Mouse (Mus musculus): Measurements from ENCODE around the gene Aebp1. TPM values are rescaled to one million over a fixed set of nuclear protein-coding genes. Genes with fewer than 3 reads are reported as not detected.

Gene Aebp1
- total RNA-seq (2021): 10 to 100 TPM; 15.2 to 18.6 TPM
- long read RNA-seq, experiment 1, partial matches to known transcripts: 4 of 8 reads
- long read RNA-seq, experiment 1, other reads (novel, unspliced or antisense): 0 of 8 reads
- long read RNA-seq, experiment 2, partial matches to known transcripts: 1 of 9 reads
- long read RNA-seq, experiment 2, other reads (novel, unspliced or antisense): 7 of 9 reads

- intact Hi-C loops (cut with DNase I): no loop called here
Measured at GRCm38 (mm10) chr11:5861678-5862393, at the start of gene Aebp1. Gene Aebp1 (plus strand): TSS chr11:5861947.

GRCm38 (mm10) chr11:5813381-5813780 lies 48.4 kb upstream of the Aebp1 start:
- intact Hi-C loops (cut with DNase I): no loop called here

More at GRCm38 (mm10) chr11:5861678-5862393, at the start of gene Aebp1:
- DNase-seq (ENCODE audit: low spot score in 2 of 2): no peak

GRCm38 (mm10) chr11:5819223-5819622 lies 42.5 kb upstream of the Aebp1 start:
- intact Hi-C loops (cut with DNase I): no loop called here
- no peak for DNase-seq (ENCODE audit: low spot score in 2 of 2)

More at GRCm38 (mm10) chr11:5813381-5813780, 48.4 kb upstream of the Aebp1 start:
- DNase-seq (ENCODE audit: low spot score in 2 of 2): no peak

GRCm38 (mm10) chr11:5825432-5825831 lies 36.3 kb upstream of the Aebp1 start:
- intact Hi-C loops (cut with DNase I): no loop called here
- no peak for DNase-seq (ENCODE audit: low spot score in 2 of 2)

GRCm38 (mm10) chr11:5827931-5828330 lies 33.8 kb upstream of the Aebp1 start:
- no peak for DNase-seq (ENCODE audit: low spot score in 2 of 2)
- intact Hi-C loops (cut with DNase I): no loop called here

- DNase-seq (ENCODE audit: low spot score in 2 of 2): no peak
- intact Hi-C loops (cut with DNase I): no loop called here
Measured at GRCm38 (mm10) chr11:5828509-5829191, 33.1 kb upstream of the Aebp1 start.

- DNase-seq (ENCODE audit: low spot score in 2 of 2): no peak
- intact Hi-C loops (cut with DNase I): no loop called here
Measured at GRCm38 (mm10) chr11:5829327-5829726, 32.4 kb upstream of the Aebp1 start.

- no peak for DNase-seq (ENCODE audit: low spot score in 2 of 2)
- intact Hi-C loops (cut with DNase I): no loop called here
Measured at GRCm38 (mm10) chr11:5834506-5834905, 27.2 kb upstream of the Aebp1 start.

GRCm38 (mm10) chr11:5835057-5835456 lies 26.7 kb upstream of the Aebp1 start:
- intact Hi-C loops (cut with DNase I): no loop called here
- DNase-seq (ENCODE audit: low spot score in 2 of 2): no peak

GRCm38 (mm10) chr11:5836126-5836525 lies 25.6 kb upstream of the Aebp1 start:
- DNase-seq (ENCODE audit: low spot score in 2 of 2): peak in 1 of 2 experiments; percentile 10
- intact Hi-C loops (cut with DNase I): no loop called here

GRCm38 (mm10) chr11:5837251-5838246 lies 24.2 kb upstream of the Aebp1 start, which contains the start of gene Polm:
Gene Polm (minus strand): TSS chr11:5838016.
- DNase-seq (ENCODE audit: low spot score in 2 of 2): peak; percentile 82 to 89
- intact Hi-C loops (cut with DNase I): no loop called here

GRCm38 (mm10) chr11:5840346-5840745 lies 21.4 kb upstream of the Aebp1 start:
- no peak for DNase-seq (ENCODE audit: low spot score in 2 of 2)
- intact Hi-C loops (cut with DNase I): no loop called here

GRCm38 (mm10) chr11:5841751-5842150 lies 20.0 kb upstream of the Aebp1 start:
- no peak for DNase-seq (ENCODE audit: low spot score in 2 of 2)
- intact Hi-C loops (cut with DNase I): no loop called here

GRCm38 (mm10) chr11:5843131-5843530 lies 18.6 kb upstream of the Aebp1 start:
- DNase-seq (ENCODE audit: low spot score in 2 of 2): no peak
- intact Hi-C loops (cut with DNase I): no loop called here

GRCm38 (mm10) chr11:5846639-5847345 lies 15.0 kb upstream of the Aebp1 start:
- DNase-seq (ENCODE audit: low spot score in 2 of 2): no peak
- intact Hi-C loops (cut with DNase I): no loop called here

- peak; percentile 48 to 78 for DNase-seq (ENCODE audit: low spot score in 2 of 2)
- intact Hi-C loops (cut with DNase I): no loop called here
Measured at GRCm38 (mm10) chr11:5848741-5849140, 13.0 kb upstream of the Aebp1 start.

- intact Hi-C loops (cut with DNase I): no loop called here
Measured at GRCm38 (mm10) chr11:5849316-5849715, 12.4 kb upstream of the Aebp1 start.

GRCm38 (mm10) chr11:5850452-5850851 lies 11.3 kb upstream of the Aebp1 start:
- intact Hi-C loops (cut with DNase I): no loop called here

More at GRCm38 (mm10) chr11:5849316-5849715, 12.4 kb upstream of the Aebp1 start:
- no peak for DNase-seq (ENCODE audit: low spot score in 2 of 2)

More at GRCm38 (mm10) chr11:5850452-5850851, 11.3 kb upstream of the Aebp1 start:
- no peak for DNase-seq (ENCODE audit: low spot score in 2 of 2)
